Mouse (Mus musculus) midbrain, embryonic 15.5 days (tissue): ENCODE results near the gene Wdr95. TPM values are rescaled to one million over a fixed set of nuclear protein-coding genes. Genes with fewer than 3 reads are reported as not detected.

Experiments used
- ATAC-seq: fragments of 200-750 bp; cut with Nextera tagmentation; replicated peaks from 2 replicates; pipeline ENCODE4 v1.8.0; 2017; ENCODE audit warnings: moderate TSS enrichment
- H3K27ac ChIP-seq: fragments of 300-500 bp; sonication (generic); 2 replicates; pipeline ENCODE4 v1.5.1; 2015; ENCODE audit warnings: mild to moderate bottlenecking, inconsistent platforms
- H3K27me3 ChIP-seq: fragments of 300-500 bp; sonication (generic); replicated peaks from 2 replicates; pipeline ENCODE4 v1.6.1; 2015; ENCODE audit warnings: inconsistent platforms
- H3K36me3 ChIP-seq: fragments of 300-500 bp; sonication (generic); replicated peaks from 2 replicates; pipeline ENCODE4 v1.6.1; 2015; ENCODE audit warnings: inconsistent platforms
- H3K4me1 ChIP-seq: fragments of 300-500 bp; sonication (generic); 2 replicates; pipeline ENCODE4 v1.6.1; 2015; ENCODE audit warnings: inconsistent platforms
- H3K4me2 ChIP-seq: fragments of 300-500 bp; sonication (generic); 2 replicates; pipeline ENCODE4 v1.6.1; 2015; ENCODE audit warnings: inconsistent platforms, mild to moderate bottlenecking, moderate library complexity
- H3K4me3 ChIP-seq: fragments of 300-500 bp; sonication (generic); 2 replicates; pipeline ENCODE4 v1.5.1; 2015; ENCODE audit warnings: mild to moderate bottlenecking, inconsistent platforms
- H3K9ac ChIP-seq: fragments of 300-500 bp; sonication (generic); 2 replicates; pipeline ENCODE4 v1.6.1; 2015; ENCODE audit warnings: mild to moderate bottlenecking, inconsistent platforms
- H3K9me3 ChIP-seq: fragments of 300-500 bp; sonication (generic); 2 replicates; pipeline ENCODE4 v1.6.1; 2016; ENCODE audit warnings: inconsistent platforms
- WGBS: fragments of 180-500 bp; shearing (Covaris S2); methylation state at CpG from one replicate; pipeline ENCODE4 v1.1.7; 2015; ENCODE audit warnings: mixed read lengths; 5-methylcytosine and 5-hydroxymethylcytosine counted together
- polyA plus RNA-seq: library from polyadenylated mRNA; unstranded; fragments of >200 nt; fragmentation: Nextera tagmentation; extraction: Ambion mirVana; gene quantifications from 2 replicates; pipeline ENCODE4 v1.2.1, GENCODE M21; 2015

The Wdr95 gene
- polyA plus RNA-seq, 1 experiment from 2014 or later, result 0.14 TPM

DNA sequence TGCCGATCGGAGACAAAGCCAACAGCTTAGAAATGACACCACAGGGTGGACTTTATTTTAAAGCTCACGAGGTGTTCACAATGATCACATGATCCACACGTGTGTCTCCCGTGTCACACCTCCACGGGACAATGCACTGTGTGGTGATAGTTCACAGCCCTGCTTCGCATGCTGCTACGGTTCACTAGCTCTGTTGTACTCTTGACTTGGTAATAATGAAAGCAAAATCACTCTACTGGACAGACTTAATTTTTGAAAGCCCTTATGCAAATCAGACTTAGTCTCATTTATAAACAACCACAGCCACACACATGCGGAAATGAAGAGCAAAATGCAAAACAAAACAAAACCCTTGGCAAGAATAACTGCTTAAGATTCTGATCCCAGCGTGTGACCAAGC is 88.3 kb downstream of the Wdr95 start:
- no peak overlapping the region for H3K27ac ChIP-seq
- H3K4me3 ChIP-seq, result no peak overlapping the region
- H3K36me3 ChIP-seq, result peaks cover 38% of the 10 kb centered on the region
- H3K9ac ChIP-seq, result no peak overlapping the region
- peaks cover 11% of the 10 kb centered on the region for H3K4me1 ChIP-seq
- no peaks in the 10 kb centered on the region for H3K9me3 ChIP-seq
- no peak overlapping the region for H3K4me2 ChIP-seq
- ATAC-seq, result no peak
- WGBS, result 86% methylated on average over 10 of the region's 10 CpGs
- no peaks in the 10 kb centered on the region for H3K27me3 ChIP-seq

DNA sequence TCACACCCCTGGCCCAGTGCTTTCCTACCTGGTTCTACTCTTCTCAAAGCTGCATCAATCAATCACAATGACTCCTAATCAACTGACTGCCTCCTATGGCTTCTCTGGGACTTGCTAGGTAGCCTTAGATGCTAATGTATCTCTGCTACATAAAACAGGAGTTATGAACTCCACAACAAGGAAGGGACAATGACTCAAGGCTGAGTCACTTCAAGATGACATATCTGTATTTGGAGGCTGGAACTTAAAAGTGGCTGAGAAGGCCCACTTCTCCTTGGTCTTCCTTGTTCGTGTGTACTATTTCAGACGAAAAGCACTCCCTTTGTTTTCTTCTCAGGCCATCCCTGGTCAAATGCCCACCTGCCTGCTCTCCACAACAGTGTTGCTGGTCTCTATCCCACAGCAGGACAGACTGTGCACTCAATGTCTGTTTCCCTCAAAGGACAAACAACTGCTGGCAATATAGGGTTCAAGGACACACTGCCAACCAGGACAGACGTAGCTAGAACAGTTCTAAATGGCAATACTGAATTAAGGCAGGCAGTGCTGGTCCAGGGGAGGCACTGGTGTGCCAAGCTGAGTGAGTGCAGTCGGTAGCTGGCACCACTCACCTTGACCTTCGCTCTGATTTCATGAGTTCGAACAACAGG is 89.4 kb downstream of the Wdr95 start:
- no peak overlapping the region for H3K9ac ChIP-seq
- no peak overlapping the region for H3K27ac ChIP-seq
- H3K9me3 ChIP-seq, result no peaks in the 10 kb centered on the region
- H3K4me3 ChIP-seq, result no peak overlapping the region
- no peak for ATAC-seq
- H3K4me2 ChIP-seq, result no peak overlapping the region
- no peaks in the 10 kb centered on the region for H3K27me3 ChIP-seq
- 92% methylated on average over 6 of the region's 6 CpGs for WGBS
- H3K36me3 ChIP-seq, result peaks cover 45% of the 10 kb centered on the region
- 0 out of 2 replicates have a peak, but pooled peaks cover under 1% of the 10 kb centered on the region for H3K4me1 ChIP-seq

DNA sequence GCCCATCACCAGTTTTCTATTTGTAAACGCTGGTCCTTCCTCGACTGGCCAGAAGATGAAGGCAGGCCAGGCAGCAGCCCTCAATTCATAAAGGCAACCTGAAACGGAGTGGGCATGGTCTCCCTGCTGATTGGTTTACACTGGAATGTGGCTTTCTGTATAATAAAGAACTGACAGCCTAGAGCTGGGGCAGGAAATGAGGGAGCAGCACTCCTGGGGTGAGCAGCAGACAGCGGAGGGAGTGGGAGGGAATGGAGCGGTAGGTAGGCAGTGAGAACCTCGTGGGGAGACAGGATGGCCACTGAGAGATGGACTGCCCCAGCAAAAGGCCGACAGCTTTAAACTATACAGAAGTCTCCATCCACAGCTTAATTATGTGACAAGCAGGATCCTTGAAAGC is 93.7 kb downstream of the Wdr95 start:
- no peak for ATAC-seq
- no peak overlapping the region for H3K9ac ChIP-seq
- no peak overlapping the region for H3K4me3 ChIP-seq
- H3K27ac ChIP-seq, result no peak overlapping the region
- H3K4me1 ChIP-seq, result no peaks in the 10 kb centered on the region
- no peak overlapping the region for H3K4me2 ChIP-seq
- H3K36me3 ChIP-seq, result peaks cover 68% of the 10 kb centered on the region
- no peaks in the 10 kb centered on the region for H3K27me3 ChIP-seq
- H3K9me3 ChIP-seq, result no peaks in the 10 kb centered on the region
- 77% methylated on average over 7 of the region's 7 CpGs for WGBS

DNA sequence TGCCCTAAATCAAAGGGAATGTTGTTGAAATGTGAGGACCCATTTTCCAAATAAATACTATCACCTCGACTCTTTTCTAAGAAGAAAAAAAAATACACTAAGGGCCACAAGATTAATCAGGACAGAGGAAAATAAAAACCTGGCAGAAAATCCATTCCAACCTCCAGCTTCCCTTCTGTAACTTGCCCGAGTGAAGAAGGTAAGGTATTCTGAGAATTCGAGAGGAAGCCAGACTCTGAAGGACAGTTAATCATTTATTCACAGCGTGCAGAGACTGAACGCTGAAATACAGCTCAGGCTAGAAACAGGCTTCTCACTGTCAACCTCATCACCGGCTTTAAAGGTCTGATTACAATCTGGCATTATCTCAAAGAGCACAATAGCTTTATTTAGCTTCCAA is 94.2 kb downstream of the Wdr95 start:
- H3K4me1 ChIP-seq, result no peaks in the 10 kb centered on the region
- no peak for ATAC-seq
- no peak overlapping the region for H3K9ac ChIP-seq
- WGBS, result 75% methylated on average over 6 of the region's 6 CpGs
- H3K27me3 ChIP-seq, result no peaks in the 10 kb centered on the region
- no peak overlapping the region for H3K4me2 ChIP-seq
- no peak overlapping the region for H3K4me3 ChIP-seq
- H3K9me3 ChIP-seq, result no peaks in the 10 kb centered on the region
- no peak overlapping the region for H3K27ac ChIP-seq
- peaks cover 68% of the 10 kb centered on the region for H3K36me3 ChIP-seq

DNA sequence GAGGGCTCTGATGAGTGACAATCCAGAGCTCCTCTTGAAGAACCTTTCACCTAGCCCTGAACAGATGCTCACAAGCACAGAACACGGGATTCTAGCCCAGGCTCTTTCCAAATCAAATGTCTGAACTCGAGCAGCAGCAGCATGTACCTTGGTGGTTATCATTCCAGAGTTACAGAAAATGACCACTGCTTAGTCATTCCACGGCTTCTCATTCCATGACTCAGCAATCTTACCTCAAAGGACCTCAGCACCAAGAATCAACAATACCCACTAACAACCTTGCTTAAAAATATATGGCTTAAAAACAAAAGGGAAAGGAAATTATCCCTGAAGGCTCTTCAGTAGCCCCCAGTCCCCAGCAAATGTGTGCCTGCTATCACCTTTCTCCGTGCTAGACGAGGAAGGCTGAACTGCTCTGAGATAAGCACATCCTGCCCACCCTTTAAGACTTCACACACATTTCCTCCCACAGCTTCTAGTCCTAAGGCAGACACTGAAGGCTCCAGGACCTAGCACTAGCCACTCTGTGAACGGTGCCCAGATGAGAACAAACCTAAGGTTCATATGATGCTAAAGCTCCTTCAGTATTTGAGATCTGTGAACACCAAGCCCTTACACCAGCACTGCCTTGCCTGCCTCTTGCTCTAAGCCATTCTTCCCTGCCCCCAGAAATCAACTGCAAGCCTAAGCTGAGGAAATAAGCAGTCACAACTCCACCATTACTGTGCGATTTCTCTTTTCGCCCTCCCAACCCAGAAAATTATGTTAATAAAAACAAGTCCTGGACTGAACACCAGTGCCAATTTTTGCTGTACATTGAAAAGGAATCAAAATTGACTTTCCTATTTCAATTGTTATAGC is 95.6 kb downstream of the Wdr95 start:
- WGBS, result 91% methylated on average over 8 of the region's 8 CpGs
- H3K9ac ChIP-seq, result no peak overlapping the region
- H3K4me1 ChIP-seq, result no peaks in the 10 kb centered on the region
- H3K4me3 ChIP-seq, result no peak overlapping the region
- H3K27ac ChIP-seq, result no peak overlapping the region
- no peaks in the 10 kb centered on the region for H3K9me3 ChIP-seq
- peaks cover 58% of the 10 kb centered on the region for H3K36me3 ChIP-seq
- ATAC-seq, result no peak
- H3K27me3 ChIP-seq, result no peaks in the 10 kb centered on the region
- H3K4me2 ChIP-seq, result no peak overlapping the region

DNA sequence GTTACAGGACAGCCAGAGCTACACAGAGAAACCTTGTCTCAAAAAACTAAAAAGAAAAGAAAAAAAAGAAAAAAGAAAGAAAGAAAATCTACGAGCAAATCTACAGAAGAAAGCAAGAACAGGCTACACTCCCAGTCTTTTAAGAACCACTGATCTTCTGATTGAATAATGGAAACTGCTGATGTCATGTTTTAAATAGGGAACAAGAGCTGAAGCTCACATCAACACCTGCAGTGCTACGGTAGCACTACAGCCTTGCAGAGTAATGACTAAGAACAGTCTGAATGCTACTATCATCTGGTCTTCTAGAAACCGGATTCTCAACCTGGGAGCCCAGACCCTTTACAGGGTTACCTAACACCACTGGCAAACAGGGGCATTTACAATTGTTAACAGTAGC is 97.1 kb downstream of the Wdr95 start:
- H3K27ac ChIP-seq, result no peak overlapping the region
- H3K4me2 ChIP-seq, result no peak overlapping the region
- H3K36me3 ChIP-seq, result peaks cover 58% of the 10 kb centered on the region
- H3K4me1 ChIP-seq, result no peaks in the 10 kb centered on the region
- H3K4me3 ChIP-seq, result no peak overlapping the region
- WGBS, result 93% methylated on average over 3 of the region's 3 CpGs
- H3K9ac ChIP-seq, result no peak overlapping the region
- ATAC-seq, result no peak
- no peaks in the 10 kb centered on the region for H3K27me3 ChIP-seq
- H3K9me3 ChIP-seq, result no peaks in the 10 kb centered on the region

DNA sequence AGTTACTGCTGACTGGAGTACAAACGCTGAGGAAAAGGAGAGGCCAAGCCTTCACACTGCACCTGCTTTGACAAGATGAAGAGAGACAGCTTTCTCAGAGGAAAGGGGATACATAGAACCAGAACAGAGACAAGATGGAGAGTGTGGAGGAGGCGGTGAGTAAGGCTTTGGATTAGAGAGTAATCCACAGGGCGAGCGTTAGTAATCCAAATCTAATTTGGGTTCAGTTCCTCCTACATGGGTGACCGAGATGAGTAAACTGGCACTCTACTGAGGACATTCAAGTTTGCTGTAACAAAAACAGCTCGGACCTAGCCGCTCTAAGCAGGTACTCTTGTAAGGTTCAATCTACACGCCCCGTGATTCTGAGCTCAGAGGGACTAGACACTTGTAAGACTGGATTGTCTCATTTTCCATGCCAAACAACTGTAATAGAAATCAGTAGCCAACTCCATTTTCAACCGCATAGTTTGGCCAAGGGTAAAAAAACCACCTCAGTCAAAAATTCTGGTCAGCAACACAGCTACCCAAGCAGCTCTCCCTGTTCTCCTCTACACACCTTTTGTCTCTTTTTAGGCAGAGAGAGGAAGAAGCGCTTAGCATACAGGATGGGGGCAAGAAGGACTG is 106.0 kb downstream of the Wdr95 start:
- Histone ChIP-seq H3K4me3 (peak overlapping the region; percentile 61), H3K9ac (peak overlapping the region; percentile 64), H3K27ac (no peak overlapping the region), H3K9me3 (no peaks in the 10 kb centered on the region), H3K36me3 (peaks cover 21% of the 10 kb centered on the region), H3K4me2 (peak overlapping the region; percentile 89), H3K4me1 (peaks cover 26% of the 10 kb centered on the region), H3K27me3 (no peaks in the 10 kb centered on the region)
- WGBS, result 68% methylated on average over 11 of the region's 11 CpGs
- no peak for ATAC-seq

DNA sequence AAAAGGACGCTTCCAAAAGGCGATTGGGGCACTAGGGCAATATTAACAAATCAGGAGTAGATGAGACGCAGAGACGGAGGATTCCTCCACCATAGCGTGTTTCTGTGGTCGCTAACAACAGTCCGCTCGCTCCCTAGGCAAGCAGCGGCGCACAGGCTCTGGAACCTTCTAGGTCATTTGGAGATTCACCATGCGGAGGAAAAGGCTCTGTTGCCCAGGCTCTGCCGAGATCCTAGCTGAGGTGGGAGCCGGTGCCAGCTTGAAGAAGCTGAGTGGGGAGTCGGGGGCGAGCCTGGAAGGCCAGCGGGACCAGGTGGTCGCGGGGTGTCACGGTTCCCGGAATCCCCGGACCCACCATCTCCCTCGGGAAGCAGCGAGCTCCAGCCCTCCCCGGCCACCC is 107.1 kb downstream of the Wdr95 start:
- H3K9ac ChIP-seq, result peak overlapping the region; percentile 64
- H3K4me2 ChIP-seq, result peak overlapping the region; percentile 89
- peak overlapping the region; percentile 85 for H3K27ac ChIP-seq
- 1% methylated on average over 24 of the region's 24 CpGs for WGBS
- H3K4me3 ChIP-seq, result peak overlapping the region; percentile 61
- H3K36me3 ChIP-seq, result peaks cover 12% of the 10 kb centered on the region
- ATAC-seq, result peak; percentile 1; the same call in 1 of the 2 replicates
- no peaks in the 10 kb centered on the region for H3K9me3 ChIP-seq
- no peaks in the 10 kb centered on the region for H3K27me3 ChIP-seq
- peaks cover 26% of the 10 kb centered on the region for H3K4me1 ChIP-seq

DNA sequence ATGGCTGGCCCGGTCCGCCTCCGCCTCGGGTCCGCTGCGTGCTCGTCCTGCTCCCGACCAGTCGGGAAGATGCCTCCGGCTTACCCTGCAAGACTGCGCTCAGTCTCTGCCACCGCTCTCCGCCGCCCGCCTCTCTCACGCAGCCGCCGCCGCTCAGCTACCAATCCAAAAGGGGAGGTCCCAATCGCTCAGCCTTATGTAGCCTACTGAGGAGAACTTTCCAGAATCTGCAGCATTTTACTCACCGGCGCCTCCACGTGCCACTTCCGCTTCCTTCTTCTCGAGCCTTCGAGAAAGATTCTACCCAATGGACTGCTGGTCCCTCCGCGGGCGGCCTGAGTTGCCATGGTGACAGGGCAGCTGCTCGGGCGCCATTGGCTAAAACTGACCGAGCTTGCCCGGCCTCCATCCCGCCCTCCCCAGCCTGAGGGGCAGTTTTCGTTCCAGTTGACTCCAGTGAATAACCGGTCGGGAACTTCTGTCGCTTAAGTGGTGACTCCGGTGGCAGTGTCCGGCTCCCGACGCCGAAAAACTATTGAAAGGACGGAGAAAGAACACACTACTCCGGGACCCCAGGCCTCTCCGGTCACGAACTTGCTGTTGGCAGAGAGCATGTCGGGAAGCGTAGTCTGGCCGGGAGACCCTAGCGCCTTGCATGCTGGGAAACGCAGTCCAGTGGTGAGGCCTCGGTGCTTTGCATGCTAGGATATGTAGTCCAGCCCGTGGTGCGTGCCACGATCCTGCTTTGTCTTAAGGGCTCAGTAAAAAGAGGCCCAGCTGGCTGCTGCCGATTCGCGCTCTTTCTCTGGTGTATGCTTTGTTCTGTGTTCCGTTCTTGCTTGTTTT is 107.8 kb downstream of the Wdr95 start, which contains the start of gene Hsph1:
Hsph1 (minus strand) TSS at position 302 of the 846 bp plus-strand sequence.
- Histone ChIP-seq H3K27ac (peak within 1 kb of the TSS; percentile 85), H3K4me2 (peak within 1 kb of the TSS; percentile 89), H3K9ac (peak within 1 kb of the TSS; percentile 64), H3K27me3 (no peaks in the 10 kb centered on the region), H3K9me3 (no peaks in the 10 kb centered on the region), H3K4me1 (peaks cover 26% of the 10 kb centered on the region), H3K36me3 (peaks cover 5% of the 10 kb centered on the region), H3K4me3 (peak within 1 kb of the TSS; percentile 61)
- WGBS, result under 1% methylated on average over 60 of the region's 60 CpGs
- ATAC-seq, result peak; percentile 99

DNA sequence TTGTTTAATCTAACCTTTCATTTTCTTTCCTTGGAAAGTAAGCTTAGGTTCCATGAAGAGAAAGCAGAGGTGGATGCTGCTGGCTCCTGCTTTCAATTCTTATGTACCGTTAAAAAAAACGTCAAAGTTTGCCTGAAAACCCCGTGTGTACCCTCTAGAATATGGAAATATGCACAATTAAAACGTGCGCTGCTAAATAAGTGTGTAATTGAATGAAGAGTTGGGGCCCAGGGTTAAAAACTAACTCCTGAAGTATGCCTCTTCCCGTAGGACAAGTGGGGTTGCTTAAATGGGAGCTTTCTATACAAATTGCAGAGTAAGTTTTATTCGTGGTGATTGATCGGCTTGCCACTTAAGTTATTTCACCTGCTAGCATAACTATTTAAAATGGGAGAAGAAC is 108.8 kb downstream of the Wdr95 start:
- H3K9me3 ChIP-seq, result no peaks in the 10 kb centered on the region
- no peaks in the 10 kb centered on the region for H3K27me3 ChIP-seq
- WGBS, result 42% methylated on average over 8 of the region's 8 CpGs
- no peak for ATAC-seq
- peaks cover 26% of the 10 kb centered on the region for H3K4me1 ChIP-seq
- peak overlapping the region; percentile 61 for H3K4me3 ChIP-seq
- H3K4me2 ChIP-seq, result peak overlapping the region; percentile 89
- no peaks in the 10 kb centered on the region for H3K36me3 ChIP-seq
- H3K27ac ChIP-seq, result no peak overlapping the region
- peak overlapping the region; percentile 42 for H3K9ac ChIP-seq

DNA sequence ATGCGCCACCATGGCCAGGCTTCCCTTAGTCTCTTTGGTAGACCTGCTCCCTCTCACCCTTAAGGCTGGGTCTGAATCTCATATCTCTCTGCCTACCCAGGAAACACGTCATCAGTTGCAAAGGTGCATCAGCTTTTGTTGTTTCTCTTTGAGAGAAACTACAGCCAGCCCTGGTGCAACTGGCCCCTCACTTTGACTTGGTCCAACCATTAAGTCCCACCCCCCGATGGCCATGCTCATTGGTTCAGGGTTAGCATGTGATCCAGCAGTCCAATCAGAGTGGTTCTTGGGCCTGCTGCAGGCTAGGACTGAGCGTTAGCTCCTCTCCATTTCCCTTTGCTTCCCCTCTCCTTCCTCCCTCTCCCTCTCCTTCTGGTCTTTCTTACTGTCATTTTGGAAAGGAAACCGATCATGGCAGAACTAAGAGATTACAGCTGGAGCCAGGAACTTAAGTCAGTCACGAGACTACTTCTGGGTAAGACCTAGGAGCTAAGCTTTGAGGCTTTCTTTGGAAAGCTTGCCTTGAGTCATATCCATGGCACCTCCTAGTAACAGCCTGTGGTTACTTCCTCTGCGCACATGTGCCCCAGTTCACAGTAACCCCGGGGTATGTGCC is 112.9 kb downstream of the Wdr95 start:
- H3K9me3 ChIP-seq, result no peaks in the 10 kb centered on the region
- H3K4me1 ChIP-seq, result peaks cover 5% of the 10 kb centered on the region; the same call in 1 of the 2 replicates
- no peaks in the 10 kb centered on the region for H3K27me3 ChIP-seq
- H3K9ac ChIP-seq, result no peak overlapping the region
- no peak overlapping the region for H3K4me3 ChIP-seq
- 89% methylated on average over 8 of the region's 8 CpGs for WGBS
- ATAC-seq, result no peak
- H3K4me2 ChIP-seq, result no peak overlapping the region
- H3K36me3 ChIP-seq, result no peaks in the 10 kb centered on the region
- H3K27ac ChIP-seq, result no peak overlapping the region
